Mouse (Mus musculus): Measurements from ENCODE around the gene Dnase2b.

GRCm38 (mm10) chr3:146610322-146610721 is 5.1 kb downstream of the Dnase2b start:
- TF ChIP-seq CTCF (IDR thresholded peaks at IDR 0.05; ENCODE audit: insufficient read depth, low read length) (no peak), POLR2A (IDR thresholded peaks at IDR 0.05; ENCODE audit: borderline replicate concordance, extremely low read depth, low read depth, low read length) (no peak)
